Mouse (Mus musculus) thymus, postnatal 36 days (tissue): ENCODE measurements around the gene Ube2dnl1.

Experiments
- DNase-seq, 2 experiments: peaks; one replicate each; pipeline ENCODE4 v3.0.0; 2022; ENCODE audit warnings: mixed read lengths in 2 of 2

The Ube2dnl1 gene

DNA sequence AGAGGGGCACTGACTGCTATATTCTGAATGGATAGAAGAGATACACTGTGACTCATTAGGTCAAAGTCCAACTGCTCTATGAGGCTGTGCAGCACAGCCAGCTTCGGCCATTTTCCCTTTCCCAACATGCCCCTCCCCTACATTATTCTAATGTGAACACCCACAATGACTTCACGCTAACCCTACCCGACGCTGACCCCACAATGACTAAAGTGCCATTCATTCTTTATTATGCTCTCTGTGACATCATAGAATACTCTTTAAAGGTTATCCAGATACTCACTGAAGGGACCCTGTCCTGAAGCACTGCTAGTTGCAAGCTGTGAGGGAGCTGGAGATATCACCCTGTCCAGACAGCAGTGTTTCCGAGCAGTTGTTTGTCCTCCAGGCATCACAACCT is at the start of gene Ube2dnl1:
TSS of gene Ube2dnl1 (plus strand) at position 301 of the 400 bp plus-strand sequence.
- no peak for DNase-seq

- no peak for DNase-seq
Observed at GRCm38 (mm10) chrX:114895489-114895888, 9.3 kb upstream of the Ube2dnl1 start.

DNA sequence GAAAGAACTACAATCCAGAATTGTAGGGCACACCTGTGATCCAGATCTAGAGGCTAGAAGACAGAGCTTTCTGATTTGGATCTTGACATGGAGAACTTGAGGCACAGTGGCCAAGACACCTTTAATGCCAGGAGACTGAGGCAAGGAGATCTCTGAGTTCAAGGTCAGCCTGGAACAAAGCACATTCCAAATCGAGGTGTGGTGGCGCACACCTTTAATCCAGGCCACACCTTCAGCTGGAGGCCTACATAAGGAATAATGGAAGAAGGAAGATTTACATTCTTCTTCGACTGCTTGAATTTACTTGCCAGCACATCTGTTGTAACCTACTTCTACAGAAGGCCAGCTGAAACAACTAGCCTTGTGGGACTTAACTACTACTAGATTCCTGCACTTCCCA is 7.3 kb upstream of the Ube2dnl1 start:
- no peak for DNase-seq

GRCm38 (mm10) chrX:114903391-114903790 is 1.4 kb upstream of the Ube2dnl1 start:
- DNase-seq: no peak

DNA sequence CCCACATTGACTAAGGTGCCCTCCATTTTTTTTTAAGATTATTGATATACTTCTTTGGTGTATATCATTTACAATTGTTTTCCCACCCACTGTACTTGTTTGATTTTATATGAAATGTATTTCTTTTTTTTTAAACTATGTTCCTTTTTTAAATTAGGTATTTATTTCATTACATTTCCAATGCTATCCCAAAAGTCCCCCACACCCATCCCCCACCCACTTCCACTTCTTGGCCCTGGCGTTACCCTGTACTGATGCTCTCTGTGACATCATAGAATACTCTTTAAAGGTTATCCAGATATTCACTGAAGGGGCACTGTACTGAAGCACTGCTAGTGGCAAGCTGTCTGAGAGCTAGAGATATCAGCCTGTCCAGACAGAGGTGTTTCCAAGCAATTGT is 2.5 kb downstream of the Ube2dnl1 start, which contains the start of gene Ube2dnl2:
TSS of gene Ube2dnl2 (plus strand) at position 301 of the 400 bp plus-strand sequence.
- no peak for DNase-seq

GRCm38 (mm10) chrX:114955066-114955465 is 50.3 kb downstream of the Ube2dnl1 start:
- no peak for DNase-seq
